Mouse (Mus musculus): Measurements from ENCODE around the gene Liph.
"Not testable (repeated sequence)": the region's sequence is repeated elsewhere in the genome, so short reads cannot be mapped to it uniquely, and the experiment has no call there.

Gene Liph

GRCm38 (mm10) chr16:21971446-21971845 lies 24.0 kb downstream of the Liph start:
- DNase-seq (ENCODE audit: low spot score): no peak

- DNase-seq (ENCODE audit: low spot score): no peak
Observed at GRCm38 (mm10) chr16:21970536-21970935, 24.9 kb downstream of the Liph start.

- DNase-seq (ENCODE audit: low spot score): no peak
Observed at GRCm38 (mm10) chr16:21969874-21970273, 25.6 kb downstream of the Liph start.

GRCm38 (mm10) chr16:21965576-21965975 lies 29.9 kb downstream of the Liph start:
- DNase-seq (ENCODE audit: low spot score): no peak

GRCm38 (mm10) chr16:21955591-21955990 lies 39.9 kb downstream of the Liph start:
- DNase-seq (ENCODE audit: low spot score): no peak

GRCm38 (mm10) chr16:21946761-21947715 lies 48.4 kb downstream of the Liph start, which contains the start of gene Tmem41a:
Gene Tmem41a (minus strand): TSS chr16:21947552.
- peak; percentile 90 for DNase-seq (ENCODE audit: low spot score)

- no peak for DNase-seq (ENCODE audit: low spot score)
Observed at GRCm38 (mm10) chr16:21928471-21928870, 67.0 kb downstream of the Liph start.

GRCm38 (mm10) chr16:21916681-21917080 lies 78.8 kb downstream of the Liph start:
- DNase-seq (ENCODE audit: low spot score): no peak

GRCm38 (mm10) chr16:21913347-21913746 lies 82.1 kb downstream of the Liph start:
- DNase-seq (ENCODE audit: low spot score): no peak

GRCm38 (mm10) chr16:21908906-21909305 lies 86.6 kb downstream of the Liph start:
- not testable (repeated sequence) for DNase-seq (ENCODE audit: low spot score)

- no peak for DNase-seq (ENCODE audit: low spot score)
Observed at GRCm38 (mm10) chr16:21906902-21907301, 88.6 kb downstream of the Liph start.

- no peak for DNase-seq (ENCODE audit: low spot score)
Observed at GRCm38 (mm10) chr16:21905996-21906395, 89.5 kb downstream of the Liph start.

GRCm38 (mm10) chr16:21904636-21905035 lies 90.8 kb downstream of the Liph start:
- no peak for DNase-seq (ENCODE audit: low spot score)
